Mouse (Mus musculus): ENCODE data around the gene Bmp4. TPM values are rescaled to one million over a fixed set of nuclear protein-coding genes. Genes with fewer than 3 reads are reported as not detected.

The Bmp4 gene
- polyA plus RNA-seq, 1 experiment from 2014 or later, result 34.3 TPM

GRCm38 (mm10) chr14:46357696-46358095 lies 32.8 kb downstream of the Bmp4 start:
- Histone ChIP-seq H3K9ac (replicated peaks; ENCODE audit: low read depth) (no peak overlapping the region), H3K4me1 (ENCODE audit: insufficient read depth, low read depth, low read length) (no peaks in the 10 kb centered on the region), H3K4me2 (replicated peaks; ENCODE audit: low read depth, low read length) (no peak overlapping the region), H3K27me3 (replicated peaks; ENCODE audit: insufficient read depth, low read length) (no peaks in the 10 kb centered on the region), H3K36me3 (ENCODE audit: insufficient read depth, low read length) (no peaks in the 10 kb centered on the region), H3K27ac (ENCODE audit: low read length) (no peak overlapping the region), H3K9me3 (ENCODE audit: low read length) (no peaks in the 10 kb centered on the region), H3K4me3 (ENCODE audit: low read depth, low read length) (no peak overlapping the region)
- DNase-seq (ENCODE audit: low spot score) (peak; percentile 14), ATAC-seq (no peak)
- no peak for TF ChIP-seq EP300 (IDR thresholded peaks at IDR 0.05)
- TF ChIP-seq CTCF (IDR thresholded peaks at IDR 0.05), result no peak
- 63% methylated on average over 8 of the region's 8 CpGs for WGBS

GRCm38 (mm10) chr14:46357286-46357685 lies 33.2 kb downstream of the Bmp4 start:
- no peak for DNase-seq (ENCODE audit: low spot score)
- TF ChIP-seq CTCF (IDR thresholded peaks at IDR 0.05) (no peak), EP300 (IDR thresholded peaks at IDR 0.05) (no peak)
- no peaks in the 10 kb centered on the region for H3K4me1 ChIP-seq (ENCODE audit: insufficient read depth, low read depth, low read length)
- H3K4me2 ChIP-seq (replicated peaks; ENCODE audit: low read depth, low read length), result no peak overlapping the region
- H3K9ac ChIP-seq (replicated peaks; ENCODE audit: low read depth), result no peak overlapping the region
- ATAC-seq, result no peak
- H3K9me3 ChIP-seq (ENCODE audit: low read length), result no peaks in the 10 kb centered on the region
- no peaks in the 10 kb centered on the region for H3K36me3 ChIP-seq (ENCODE audit: insufficient read depth, low read length)
- H3K27me3 ChIP-seq (replicated peaks; ENCODE audit: insufficient read depth, low read length), result no peaks in the 10 kb centered on the region
- H3K4me3 ChIP-seq (ENCODE audit: low read depth, low read length), result no peak overlapping the region
- H3K27ac ChIP-seq (ENCODE audit: low read length), result no peak overlapping the region
- WGBS, result 69% methylated on average over 7 of the region's 7 CpGs

DNA sequence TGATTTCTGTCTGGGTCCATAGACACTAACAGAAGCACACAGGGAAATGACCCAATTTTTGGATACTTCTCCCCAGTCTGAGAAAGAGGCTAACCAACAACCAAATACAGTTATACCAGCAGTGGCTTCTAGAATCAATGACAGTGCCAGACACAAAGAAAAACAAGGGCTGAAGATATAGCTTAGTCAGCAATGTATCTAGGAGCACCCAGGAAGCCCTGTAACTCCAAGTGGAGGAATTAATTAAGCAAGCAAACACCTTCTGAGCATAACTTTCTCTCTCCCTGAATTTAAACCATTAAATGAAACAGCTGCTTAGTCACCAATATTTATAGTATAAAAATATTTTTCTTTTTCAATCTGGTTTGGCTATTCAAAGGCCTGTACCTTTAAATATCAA lies 45.7 kb downstream of the Bmp4 start:
- H3K27ac ChIP-seq (ENCODE audit: low read length), result no peak overlapping the region
- TF ChIP-seq EP300 (IDR thresholded peaks at IDR 0.05) (no peak), CTCF (IDR thresholded peaks at IDR 0.05) (no peak)
- no peak overlapping the region for H3K4me2 ChIP-seq (replicated peaks; ENCODE audit: low read depth, low read length)
- H3K9ac ChIP-seq (replicated peaks; ENCODE audit: low read depth), result no peak overlapping the region
- H3K9me3 ChIP-seq (ENCODE audit: low read length), result no peaks in the 10 kb centered on the region
- no peaks in the 10 kb centered on the region for H3K27me3 ChIP-seq (replicated peaks; ENCODE audit: insufficient read depth, low read length)
- H3K4me1 ChIP-seq (ENCODE audit: insufficient read depth, low read depth, low read length), result no peaks in the 10 kb centered on the region
- no peak for DNase-seq (ENCODE audit: low spot score)
- H3K4me3 ChIP-seq (ENCODE audit: low read depth, low read length), result no peak overlapping the region
- H3K36me3 ChIP-seq (ENCODE audit: insufficient read depth, low read length), result no peaks in the 10 kb centered on the region
- ATAC-seq, result no peak

- no peak for ATAC-seq
- Histone ChIP-seq H3K27ac (ENCODE audit: low read length) (no peak overlapping the region), H3K4me2 (replicated peaks; ENCODE audit: low read depth, low read length) (no peak overlapping the region), H3K36me3 (ENCODE audit: insufficient read depth, low read length) (no peaks in the 10 kb centered on the region), H3K27me3 (replicated peaks; ENCODE audit: insufficient read depth, low read length) (no peaks in the 10 kb centered on the region), H3K4me1 (ENCODE audit: insufficient read depth, low read depth, low read length) (peaks cover 1% of the 10 kb centered on the region; the same call in 1 of the 2 replicates), H3K9ac (replicated peaks; ENCODE audit: low read depth) (no peak overlapping the region), H3K4me3 (ENCODE audit: low read depth, low read length) (no peak overlapping the region), H3K9me3 (ENCODE audit: low read length) (no peaks in the 10 kb centered on the region)
- TF ChIP-seq CTCF (IDR thresholded peaks at IDR 0.05) (no peak), EP300 (IDR thresholded peaks at IDR 0.05) (no peak)
- 58% methylated on average over 11 of the region's 11 CpGs for WGBS
- DNase-seq (ENCODE audit: low spot score), result no peak
Observed at GRCm38 (mm10) chr14:46338801-46339200, 51.7 kb downstream of the Bmp4 start.

Other genes with a start within 250 kb of the Bmp4 start
- gene Gm15217, start 11.3 kb downstream of the Bmp4 start, polyA plus RNA-seq (2015; fragmentation: Nextera tagmentation; extraction: Ambion mirVana), result 0.76 and 0.93 TPM in 2 replicates